Mouse (Mus musculus) olfactory bulb, adult 2 months (tissue): ENCODE measurements around the gene Dbi.

ENCODE experiments used
- CTCF ChIP-seq: fragments of 200-500 bp; IDR thresholded peaks from 2 replicates; pipeline ENCODE4 v1.5.1; 2012; ENCODE audit warnings: low read depth, mild to moderate bottlenecking, low read length, moderate library complexity; ENCODE audit not compliant: insufficient read depth
- POLR2A ChIP-seq: fragments of 200-500 bp; IDR thresholded peaks from 2 replicates; pipeline ENCODE4 v1.6.1; 2012; ENCODE audit warnings: mild to moderate bottlenecking, low read depth, low read length, moderate library complexity; ENCODE audit not compliant: insufficient read depth

- TF ChIP-seq CTCF (no peak), POLR2A (no peak)
These were observed 1.2 kb upstream of the Dbi start for GRCm38 (mm10) chr1:120121930-120122530.
